Mouse (Mus musculus) small intestine, adult 2 months (tissue): ENCODE measurements around the gene Syt8.

ENCODE experiments used
- CTCF ChIP-seq: fragments of 200-500 bp; IDR thresholded peaks from 2 replicates; pipeline ENCODE4 v1.5.1; 2012; ENCODE audit warnings: low read depth, mild to moderate bottlenecking, control low read depth, inconsistent platforms, low read length, moderate library complexity, mixed read lengths; ENCODE audit not compliant: insufficient replicate concordance, insufficient read length; ENCODE audit errors: extremely low read depth
- POLR2A ChIP-seq: fragments of 200-500 bp; IDR thresholded peaks from 2 replicates; pipeline ENCODE4 v1.6.1; 2012; ENCODE audit warnings: low read depth, mild to moderate bottlenecking, control low read depth, inconsistent platforms, low read length, moderate library complexity

GRCm38 (mm10) chr7:142441585-142441984, 6.9 kb downstream of the Syt8 start, which contains the start of gene Tnni2:
- TF ChIP-seq POLR2A = no peak
- TF ChIP-seq CTCF = no peak
